Comparison of ENCODE assay signal across 8 mouse cellular contexts in the genomic region with DNA sequence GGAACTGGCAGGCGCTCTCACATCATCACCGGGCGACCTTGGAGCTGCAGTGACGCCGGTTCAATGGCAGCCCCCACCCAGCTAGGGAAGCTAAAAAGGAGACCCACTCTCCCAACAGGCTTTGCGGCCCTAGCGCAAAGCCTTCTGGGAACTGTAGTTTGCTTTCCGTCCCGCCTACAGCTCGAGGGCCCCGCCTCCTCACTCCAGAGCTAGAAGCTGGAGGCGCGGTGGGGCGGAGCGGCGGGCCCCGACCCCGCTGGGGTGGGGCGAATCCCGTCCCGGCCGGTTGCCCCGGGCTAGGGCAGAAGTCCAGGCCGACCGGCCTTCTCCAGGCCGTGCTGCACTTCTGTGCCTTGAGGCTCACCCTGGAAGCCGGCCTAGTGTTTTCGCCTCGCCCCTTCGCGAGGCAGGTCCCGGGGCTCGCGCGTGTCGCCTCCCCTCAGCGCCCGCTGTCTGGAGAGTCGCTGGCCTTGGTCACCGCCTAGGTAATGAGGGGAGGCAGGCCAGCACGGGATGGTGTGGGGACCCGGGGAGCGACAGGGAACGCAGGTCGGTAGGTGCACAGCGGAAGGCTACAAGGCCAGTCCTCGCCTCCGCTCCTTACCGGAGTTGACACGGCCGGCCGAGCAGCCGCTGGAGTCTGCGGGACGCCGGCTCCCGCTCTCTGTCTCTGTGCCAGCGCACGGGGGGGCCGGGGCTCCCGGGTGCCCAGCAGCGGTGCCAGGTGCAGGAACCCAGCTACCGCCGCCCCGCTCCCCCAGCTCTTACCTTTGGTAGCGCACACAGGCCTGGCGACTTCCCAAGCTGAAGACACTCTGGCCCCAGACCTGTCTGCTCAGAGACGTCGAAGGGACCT. TPM values are rescaled to one million over a fixed set of nuclear protein-coding genes. Genes with fewer than 3 reads are reported as not detected.
DNase-seq lines count a peak whose midpoint lies in the region; ATAC-seq and TF ChIP-seq lines count a peak whose summit lies in the region.

A gene (minus strand): TSS at position 65 of the 856 bp plus-strand sequence.
A gene (plus strand): TSS at position 157 of the 856 bp plus-strand sequence.

- intact Hi-C loops in heart, postnatal 10 days (cut with DNase I) = loop anchor here (5.0 kb wide), 2 partner anchors 46 to 61 kb away; no protein-coding TSS in a partner anchor

- no peak for TF ChIP-seq EP300 in liver, postnatal 0 days (IDR thresholded peaks at IDR 0.05; ENCODE audit: low read depth)

- 0 out of 2 replicates have a peak, but pooled peaks cover 7% of the 10 kb centered on the region for H3K36me3 ChIP-seq in E14TG2a.4 (ENCODE audit: insufficient read depth, low read length)
- H3K36me3 ChIP-seq in forebrain, embryonic 13.5 days (ENCODE audit: poor library complexity, severe bottlenecking) = no peaks in the 10 kb centered on the region; the same call in 1 of the 2 replicates
- peaks cover 8% of the 10 kb centered on the region for H3K36me3 ChIP-seq in liver, postnatal 0 days (replicated peaks; ENCODE audit: insufficient read depth, low read length)
- 0 out of 2 replicates have a peak, but pooled peaks cover 8% of the 10 kb centered on the region for H3K36me3 ChIP-seq in neural tube, embryonic 14.5 days (ENCODE audit: control insufficient read depth, insufficient read depth, low read length)

- H3K9ac ChIP-seq in forebrain, embryonic 13.5 days = peak within 1 kb of the TSS; percentile 83
- peak within 1 kb of the TSS; percentile 98 for H3K9ac ChIP-seq in liver, postnatal 0 days (replicated peaks)
- peak within 1 kb of the TSS; percentile 90 for H3K9ac ChIP-seq in neural tube, embryonic 14.5 days (replicated peaks; ENCODE audit: low read depth, low read length)

- no peak for TF ChIP-seq CTCF in E14TG2a.4 (conservative IDR thresholded peaks at IDR 0.05; ENCODE audit: low read length)
- TF ChIP-seq CTCF in liver, postnatal 0 days (IDR thresholded peaks at IDR 0.05; ENCODE audit: low read depth) = no peak

- H3K4me3 ChIP-seq in E14TG2a.4 (replicated peaks; ENCODE audit: low read length) = peak within 1 kb of the TSS; percentile 99
- peak within 1 kb of the TSS; percentile 77 for H3K4me3 ChIP-seq in forebrain, embryonic 13.5 days
- peak within 1 kb of the TSS; percentile 89 for H3K4me3 ChIP-seq in liver, postnatal 0 days (ENCODE audit: low read depth, low read length)
- peak within 1 kb of the TSS; percentile 90 for H3K4me3 ChIP-seq in neural tube, embryonic 14.5 days (ENCODE audit: low read depth, low read length)

- H3K4me2 ChIP-seq in forebrain, embryonic 13.5 days = peak within 1 kb of the TSS; percentile 87
- peak within 1 kb of the TSS; percentile 86 for H3K4me2 ChIP-seq in liver, postnatal 0 days (ENCODE audit: low read depth, low read length)
- peak within 1 kb of the TSS; percentile 75 for H3K4me2 ChIP-seq in neural tube, embryonic 14.5 days (ENCODE audit: low read depth, low read length)

- ATAC-seq in forebrain, embryonic 13.5 days = peak; percentile 98
- peak; percentile 92 for ATAC-seq in liver, postnatal 0 days
- peak; percentile 98 for ATAC-seq in neural tube, embryonic 14.5 days (ENCODE audit: low read depth)

- H3K27me3 ChIP-seq in E14TG2a.4 (ENCODE audit: insufficient read depth, low read length) = peaks cover 8% of the 10 kb centered on the region; the same call in 1 of the 2 replicates
- no peaks in the 10 kb centered on the region for H3K27me3 ChIP-seq in forebrain, embryonic 13.5 days
- H3K27me3 ChIP-seq in liver, postnatal 0 days (ENCODE audit: insufficient read depth, low read length) = no peaks in the 10 kb centered on the region
- H3K27me3 ChIP-seq in neural tube, embryonic 14.5 days (ENCODE audit: control insufficient read depth, insufficient read depth, low read length) = no peaks in the 10 kb centered on the region

- peak within 1 kb of the TSS; percentile 76 for H3K27ac ChIP-seq in forebrain, embryonic 13.5 days
- peak within 1 kb of the TSS; percentile 98 for H3K27ac ChIP-seq in liver, postnatal 0 days (ENCODE audit: low read depth)
- H3K27ac ChIP-seq in neural tube, embryonic 14.5 days (ENCODE audit: low read depth, low read length) = peak within 1 kb of the TSS; percentile 85

- DNase-seq in c-Kit-positive CD71-positive TER-119-positive erythroid progenitor cells, embryonic 14.5 days (ENCODE audit: low spot score) = peak; percentile 93
- peak; percentile 97 to 98 for DNase-seq in heart, postnatal 10 days
- peak; percentile 82 for DNase-seq in large intestine, adult 2 months (ENCODE audit: low read depth, low spot score)
- peak; percentile 95 for DNase-seq in liver, postnatal 0 days
- peak; percentile 94 for DNase-seq in testis, postnatal 10 days (ENCODE audit: low spot score)

- peaks cover 35% of the 10 kb centered on the region for H3K4me1 ChIP-seq in E14TG2a.4 (replicated peaks; ENCODE audit: low read depth, low read length)
- H3K4me1 ChIP-seq in forebrain, embryonic 13.5 days = peaks cover 43% of the 10 kb centered on the region
- peaks cover 21% of the 10 kb centered on the region for H3K4me1 ChIP-seq in liver, postnatal 0 days (ENCODE audit: insufficient read depth)
- peaks cover 16% of the 10 kb centered on the region; the same call in 1 of the 2 replicates for H3K4me1 ChIP-seq in neural tube, embryonic 14.5 days (ENCODE audit: control insufficient read depth, insufficient read depth, low read length)

- WGBS in forebrain, embryonic 13.5 days = under 1% methylated on average over 66 of the region's 69 CpGs
- WGBS in large intestine, adult 2 months = under 1% methylated on average over 68 of the region's 69 CpGs
- WGBS in liver, postnatal 0 days (ENCODE audit: insufficient replicate concordance) = under 1% methylated on average over 67 of the region's 69 CpGs
- under 1% methylated on average over 69 of the region's 69 CpGs for WGBS in neural tube, embryonic 14.5 days

- H3K9me3 ChIP-seq in E14TG2a.4 (ENCODE audit: low read length) = no peaks in the 10 kb centered on the region
- no peaks in the 10 kb centered on the region for H3K9me3 ChIP-seq in forebrain, embryonic 13.5 days (replicated peaks)
- no peaks in the 10 kb centered on the region for H3K9me3 ChIP-seq in liver, postnatal 0 days (ENCODE audit: low read length)
- no peaks in the 10 kb centered on the region for H3K9me3 ChIP-seq in neural tube, embryonic 14.5 days (ENCODE audit: control insufficient read depth, low read length)

RNA-seq across cellular contexts. Expression of the first gene that starts in this region (rescaled TPM):
- polyA plus RNA-seq in forebrain, embryonic 13.5 days (2015; fragmentation: Nextera tagmentation; extraction: Ambion mirVana) = 15.6 and 17.1 TPM in 2 replicates
- total RNA-seq in heart, postnatal 10 days (2021) = 100 to 1,000 TPM; 155 to 161 TPM
- polyA plus RNA-seq in large intestine, adult 2 months (2012; rRNA removed) = 7.1 and 14.5 TPM in 2 replicates
- polyA plus RNA-seq in liver, postnatal 0 days (2015; fragmentation: Nextera tagmentation; extraction: Ambion mirVana) = 17.7 and 22.8 TPM in 2 replicates
- polyA plus RNA-seq in neural tube, embryonic 14.5 days (2014; fragmentation: Nextera tagmentation; extraction: Ambion mirVana) = 15.5 and 18.4 TPM in 2 replicates

RNA-seq across cellular contexts. Expression of the second gene that starts in this region (rescaled TPM):
- 62.7 and 63.0 TPM in 2 replicates for polyA plus RNA-seq in forebrain, embryonic 13.5 days (2015; fragmentation: Nextera tagmentation; extraction: Ambion mirVana)
- 10 to 100 TPM; 39.6 to 40.7 TPM for total RNA-seq in heart, postnatal 10 days (2021)
- polyA plus RNA-seq in large intestine, adult 2 months (2012; rRNA removed) = 8.7 and 11.5 TPM in 2 replicates
- 29.1 and 30.5 TPM in 2 replicates for polyA plus RNA-seq in liver, postnatal 0 days (2015; fragmentation: Nextera tagmentation; extraction: Ambion mirVana)
- polyA plus RNA-seq in neural tube, embryonic 14.5 days (2014; fragmentation: Nextera tagmentation; extraction: Ambion mirVana) = 100.0 and 120 TPM in 2 replicates

Comparison
In these comparisons a context has a peak if more than half of its experiments do, and no peak if none do; other contexts are left out.
1. Peak in every context shown above with its lines: DNase-seq, ATAC-seq, H3K4me3 ChIP-seq and H3K27ac ChIP-seq.